Mouse (Mus musculus): Measurements from ENCODE around the gene Eva1c. TPM values are rescaled to one million over a fixed set of nuclear protein-coding genes. Genes with fewer than 3 reads are reported as not detected.
A peak's percentile ranks its signal among the peaks of the same experiment; 100 is the strongest.
"Not testable (repeated sequence)": the region's sequence is repeated elsewhere in the genome, so short reads cannot be mapped to it uniquely, and the experiment has no call there.

Gene Eva1c
- polyA plus RNA-seq, 1 experiment from 2014 or later = 0.70 TPM

DNA sequence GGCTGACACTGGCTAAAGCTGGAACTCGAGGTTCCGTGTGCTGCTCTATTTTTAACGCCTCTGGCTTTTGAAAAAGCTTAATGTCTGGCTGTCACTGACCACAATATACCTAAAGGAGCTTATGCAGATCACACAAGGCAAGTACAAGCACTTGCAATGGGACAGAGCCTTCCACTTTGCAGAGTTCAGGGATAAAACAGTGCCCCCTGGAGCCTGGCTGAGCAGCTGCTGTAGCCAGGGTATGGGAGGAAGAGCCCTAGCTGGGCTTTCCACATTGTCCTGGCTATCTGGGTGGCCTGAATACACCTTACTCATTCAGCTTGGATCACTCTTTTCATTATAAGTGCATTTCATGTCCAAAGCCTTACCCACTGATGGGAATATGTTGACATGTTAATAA is 24.6 kb upstream of the Eva1c start:
- WGBS = 87% methylated on average over 3 of the region's 3 CpGs
- Histone ChIP-seq H3K27ac (no peak overlapping the region), H3K4me2 (replicated peaks) (no peak overlapping the region), H3K9me3 (no peaks in the 10 kb centered on the region), H3K4me1 (replicated peaks) (no peaks in the 10 kb centered on the region), H3K4me3 (replicated peaks) (no peak overlapping the region), H3K36me3 (peaks cover 11% of the 10 kb centered on the region; the same call in 1 of the 2 replicates), H3K9ac (no peak overlapping the region), H3K27me3 (replicated peaks) (no peaks in the 10 kb centered on the region)
- ATAC-seq = no peak

- Histone ChIP-seq H3K9ac (no peak overlapping the region), H3K4me3 (replicated peaks) (no peak overlapping the region), H3K4me2 (replicated peaks) (no peak overlapping the region), H3K27ac (no peak overlapping the region), H3K4me1 (replicated peaks) (no peaks in the 10 kb centered on the region; the same call in 1 of the 2 replicates), H3K9me3 (no peaks in the 10 kb centered on the region), H3K27me3 (replicated peaks) (no peaks in the 10 kb centered on the region), H3K36me3 (peaks cover 5% of the 10 kb centered on the region; the same call in 1 of the 2 replicates)
- ATAC-seq = no peak
- 95% methylated on average over 5 of the region's 5 CpGs for WGBS
Observed at GRCm38 (mm10) chr16:90804466-90804865, 22.1 kb upstream of the Eva1c start.

GRCm38 (mm10) chr16:90809975-90810715 is 16.4 kb upstream of the Eva1c start, which contains the start of gene Urb1:
Gene Urb1, minus strand, starts transcription at chr16:90810413.
- under 1% methylated on average over 47 of the region's 47 CpGs for WGBS
- Histone ChIP-seq H3K36me3 (no peaks in the 10 kb centered on the region), H3K4me3 (replicated peaks) (peak within 1 kb of the TSS; percentile 85), H3K27me3 (replicated peaks) (0 out of 2 replicates have a peak, but pooled peaks cover 3% of the 10 kb centered on the region), H3K27ac (peak within 1 kb of the TSS; percentile 63), H3K4me1 (replicated peaks) (peaks cover 3% of the 10 kb centered on the region; the same call in 1 of the 2 replicates), H3K9ac (peak within 1 kb of the TSS; percentile 48), H3K9me3 (no peaks in the 10 kb centered on the region), H3K4me2 (replicated peaks) (peak within 1 kb of the TSS; percentile 85)
- peak; percentile 99 for ATAC-seq

- Histone ChIP-seq H3K9me3 (no peaks in the 10 kb centered on the region), H3K27me3 (replicated peaks) (0 out of 2 replicates have a peak, but pooled peaks cover 3% of the 10 kb centered on the region), H3K4me3 (replicated peaks) (peak overlapping the region; percentile 85), H3K9ac (peak overlapping the region; percentile 48), H3K27ac (peak overlapping the region; percentile 42), H3K4me2 (replicated peaks) (peak overlapping the region; percentile 85), H3K4me1 (replicated peaks) (peaks cover 3% of the 10 kb centered on the region; the same call in 1 of the 2 replicates), H3K36me3 (no peaks in the 10 kb centered on the region)
- ATAC-seq = no peak; the same call in 1 of the 2 replicates
- 46% methylated on average over 11 of the region's 11 CpGs for WGBS
Observed at GRCm38 (mm10) chr16:90810716-90811256, 15.7 kb upstream of the Eva1c start.

DNA sequence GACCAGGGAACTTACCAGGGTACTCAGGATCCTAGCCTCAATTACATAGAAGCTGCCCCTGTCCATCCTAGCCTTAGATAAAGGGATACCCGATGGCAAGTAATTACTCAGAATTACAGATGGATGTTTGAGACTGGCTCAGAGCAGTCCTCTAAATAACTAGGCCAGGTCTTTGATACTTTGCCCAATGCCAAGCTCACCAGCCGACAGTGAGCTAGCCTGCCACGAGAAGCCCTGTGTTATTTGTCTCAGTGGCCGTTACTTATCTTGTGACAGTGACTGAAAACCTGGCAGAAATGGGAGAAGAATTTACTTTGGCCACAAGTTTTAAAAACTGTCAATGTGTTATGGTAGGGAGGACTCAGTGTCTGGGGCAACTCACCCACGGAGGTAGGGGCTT is 14.4 kb upstream of the Eva1c start:
- H3K4me3 ChIP-seq (replicated peaks) = no peak overlapping the region
- H3K36me3 ChIP-seq = no peaks in the 10 kb centered on the region
- H3K9me3 ChIP-seq = no peaks in the 10 kb centered on the region
- no peak overlapping the region for H3K9ac ChIP-seq
- H3K27ac ChIP-seq = no peak overlapping the region
- H3K27me3 ChIP-seq (replicated peaks) = 0 out of 2 replicates have a peak, but pooled peaks cover 3% of the 10 kb centered on the region
- H3K4me2 ChIP-seq (replicated peaks) = no peak overlapping the region
- WGBS = 83% methylated on average over 5 of the region's 5 CpGs
- H3K4me1 ChIP-seq (replicated peaks) = peaks cover 3% of the 10 kb centered on the region; the same call in 1 of the 2 replicates
- no peak for ATAC-seq

- Histone ChIP-seq H3K4me3 (replicated peaks) (no peak overlapping the region), H3K9ac (no peak overlapping the region), H3K27ac (no peak overlapping the region), H3K4me1 (replicated peaks) (no peaks in the 10 kb centered on the region), H3K9me3 (no peaks in the 10 kb centered on the region), H3K36me3 (no peaks in the 10 kb centered on the region), H3K27me3 (replicated peaks) (no peaks in the 10 kb centered on the region), H3K4me2 (replicated peaks) (no peak overlapping the region)
- ATAC-seq = peak; percentile 71
- 66% methylated on average over 6 of the region's 6 CpGs for WGBS
Observed at GRCm38 (mm10) chr16:90820326-90820725, 6.2 kb upstream of the Eva1c start.

GRCm38 (mm10) chr16:90821046-90821697 is 5.3 kb upstream of the Eva1c start:
- no peak overlapping the region for H3K4me3 ChIP-seq (replicated peaks)
- no peaks in the 10 kb centered on the region for H3K4me1 ChIP-seq (replicated peaks)
- H3K9me3 ChIP-seq = no peaks in the 10 kb centered on the region
- H3K36me3 ChIP-seq = no peaks in the 10 kb centered on the region
- WGBS = 72% methylated on average over 14 of the region's 14 CpGs
- ATAC-seq = peak; percentile 66
- no peak overlapping the region for H3K9ac ChIP-seq
- H3K4me2 ChIP-seq (replicated peaks) = no peak overlapping the region
- no peak overlapping the region for H3K27ac ChIP-seq
- no peaks in the 10 kb centered on the region for H3K27me3 ChIP-seq (replicated peaks)

GRCm38 (mm10) chr16:90822284-90822935 is 4.1 kb upstream of the Eva1c start:
- no peak for ATAC-seq
- H3K4me3 ChIP-seq (replicated peaks) = no peak overlapping the region
- H3K27ac ChIP-seq = no peak overlapping the region
- H3K4me1 ChIP-seq (replicated peaks) = no peaks in the 10 kb centered on the region
- no peak overlapping the region for H3K4me2 ChIP-seq (replicated peaks)
- 84% methylated on average over 10 of the region's 10 CpGs for WGBS
- H3K27me3 ChIP-seq (replicated peaks) = no peaks in the 10 kb centered on the region
- no peaks in the 10 kb centered on the region for H3K9me3 ChIP-seq
- H3K36me3 ChIP-seq = no peaks in the 10 kb centered on the region
- no peak overlapping the region for H3K9ac ChIP-seq

DNA sequence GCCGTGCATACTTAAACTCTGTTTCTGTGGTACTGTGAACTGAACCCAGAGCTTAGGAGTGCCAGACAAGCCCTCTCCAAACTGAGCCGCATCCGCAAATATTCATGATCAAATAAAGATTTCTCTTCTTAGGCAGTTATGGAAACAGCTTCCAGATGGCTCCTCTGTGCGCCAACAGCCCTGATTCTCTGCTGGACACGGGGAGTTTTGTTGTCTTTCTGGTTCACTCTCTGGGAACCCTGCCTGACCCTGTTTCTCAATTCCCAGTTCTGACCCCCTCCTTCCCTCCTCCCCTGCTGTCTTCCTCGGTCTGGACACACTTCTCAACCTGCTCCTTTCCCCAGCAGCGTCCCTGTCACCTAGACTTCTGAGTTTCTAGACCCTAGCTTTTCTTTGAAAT is 3.5 kb upstream of the Eva1c start:
- H3K27ac ChIP-seq = no peak overlapping the region
- H3K27me3 ChIP-seq (replicated peaks) = no peaks in the 10 kb centered on the region
- H3K9me3 ChIP-seq = no peaks in the 10 kb centered on the region
- no peak overlapping the region for H3K4me2 ChIP-seq (replicated peaks)
- no peaks in the 10 kb centered on the region for H3K36me3 ChIP-seq
- H3K9ac ChIP-seq = no peak overlapping the region
- no peaks in the 10 kb centered on the region for H3K4me1 ChIP-seq (replicated peaks)
- no peak overlapping the region for H3K4me3 ChIP-seq (replicated peaks)
- no peak for ATAC-seq
- WGBS = 61% methylated on average over 7 of the region's 7 CpGs

- H3K4me1 ChIP-seq (replicated peaks); ATAC-seq; H3K9me3 ChIP-seq; H3K36me3 ChIP-seq; H3K9ac ChIP-seq; H3K27me3 ChIP-seq (replicated peaks); H3K4me3 ChIP-seq (replicated peaks); H3K27ac ChIP-seq; H3K4me2 ChIP-seq (replicated peaks): not testable (repeated sequence)
- 79% methylated on average over 4 of the region's 4 CpGs for WGBS
Observed at GRCm38 (mm10) chr16:90823986-90824385, 2.5 kb upstream of the Eva1c start.

DNA sequence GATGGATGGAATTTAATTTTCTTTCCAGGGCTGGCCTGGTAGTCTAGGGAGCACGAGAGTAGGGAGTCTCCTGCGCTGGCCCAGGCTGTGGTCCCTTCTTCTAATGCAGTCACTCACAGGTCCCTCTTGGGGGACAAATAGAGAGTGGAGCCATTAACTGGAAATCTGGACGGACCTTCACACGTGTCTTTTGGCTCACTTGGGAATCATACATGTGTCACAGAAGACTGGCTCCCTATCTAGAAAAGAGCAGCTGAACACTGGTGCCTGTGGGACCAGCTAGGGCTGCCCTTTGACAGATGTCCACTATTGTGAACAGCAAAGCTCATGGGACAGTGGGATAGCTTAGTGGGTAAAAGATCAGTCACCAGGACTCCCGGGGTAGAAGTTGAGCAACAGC is 478 bp upstream of the Eva1c start:
- Histone ChIP-seq H3K4me3 (replicated peaks) (no peak overlapping the region), H3K36me3 (no peaks in the 10 kb centered on the region), H3K27ac (no peak overlapping the region), H3K4me1 (replicated peaks) (peaks cover 14% of the 10 kb centered on the region), H3K9ac (no peak overlapping the region), H3K4me2 (replicated peaks) (no peak overlapping the region), H3K27me3 (replicated peaks) (peaks cover 7% of the 10 kb centered on the region), H3K9me3 (no peaks in the 10 kb centered on the region)
- 81% methylated on average over 5 of the region's 5 CpGs for WGBS
- no peak for ATAC-seq

GRCm38 (mm10) chr16:90827498-90827897 is 979 bp downstream of the Eva1c start:
- H3K9me3 ChIP-seq = no peaks in the 10 kb centered on the region
- H3K4me2 ChIP-seq (replicated peaks) = no peak overlapping the region
- H3K4me1 ChIP-seq (replicated peaks) = peaks cover 18% of the 10 kb centered on the region
- ATAC-seq = no peak
- no peak overlapping the region for H3K9ac ChIP-seq
- peaks cover 17% of the 10 kb centered on the region for H3K27me3 ChIP-seq (replicated peaks)
- WGBS = 80% methylated on average over 9 of the region's 9 CpGs
- no peak overlapping the region for H3K4me3 ChIP-seq (replicated peaks)
- no peak overlapping the region for H3K27ac ChIP-seq
- no peaks in the 10 kb centered on the region for H3K36me3 ChIP-seq

All from intestine, embryonic 15.5 days (tissue).